Mouse (Mus musculus): ENCODE data around the gene Igsf11. TPM values are rescaled to one million over a fixed set of nuclear protein-coding genes. Genes with fewer than 3 reads are reported as not detected.

Gene Igsf11
- total RNA-seq, 1 experiment, result 5.0 TPM

DNA sequence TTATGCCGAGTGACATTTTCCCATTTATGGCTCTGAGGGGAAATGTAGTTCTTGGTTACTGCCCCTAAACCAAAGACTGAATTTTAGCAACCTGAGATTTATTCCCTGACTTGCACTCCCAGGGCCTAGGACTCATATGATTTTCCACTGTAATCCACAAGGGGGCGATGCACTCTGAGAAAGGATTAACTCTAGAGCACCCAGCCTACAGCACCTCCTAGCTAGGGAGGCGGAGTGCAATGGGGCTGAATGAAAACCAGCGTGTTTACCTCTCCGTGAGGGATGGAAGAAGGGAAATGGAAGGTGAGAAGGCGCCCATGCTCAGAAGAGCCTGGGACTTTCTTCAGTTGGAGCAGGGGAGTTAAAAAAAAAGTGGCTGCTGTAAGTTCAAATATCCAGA, 163.6 kb downstream of the Igsf11 start:
- Histone ChIP-seq H3K36me3 (ENCODE audit: control insufficient read depth, insufficient read depth, low read length, poor library complexity, severe bottlenecking) (no peaks in the 10 kb centered on the region), H3K9me3 (ENCODE audit: control insufficient read depth, insufficient read depth, low read depth, low read length) (no peaks in the 10 kb centered on the region), H3K4me1 (ENCODE audit: control insufficient read depth in 2 of 2, insufficient read depth in 2 of 2, low read length in 2 of 2, poor library complexity in 1 of 2) (peaks cover 0 to 6% of the 10 kb centered on the region in 2 experiments; a peak in 2 of 4 replicates), H3K27ac (ENCODE audit: insufficient read depth, low read depth, low read length, poor library complexity, severe bottlenecking) (no peak overlapping the region), H3K9ac (ENCODE audit: insufficient read depth, low read depth, low read length, poor library complexity, severe bottlenecking) (no peak overlapping the region), H3K4me3 (ENCODE audit: insufficient read depth in 1 of 2, low read depth in 1 of 2, low read length in 2 of 2, poor library complexity in 1 of 2, severe bottlenecking in 1 of 2) (peak overlapping the region in 1 of 2 experiments; percentile 20; a peak in 2 of 4 replicates)
- in situ Hi-C loops (cut with MboI; ENCODE audit: low sequenced_read_pairs in 2 of 2, unreplicated experiment in 2 of 2), result loop anchor here (10.0 to 25.0 kb wide), 3 partner anchors 201 to 719 kb away; partner anchors contain the start of genes Cox17 (in 1 of the 2), Gm21987 (in 1 of the 2) and Maats1 (in 1 of the 2)
- no peak for TF ChIP-seq MAFK (IDR thresholded peaks at IDR 0.05; ENCODE audit: insufficient read depth, low read depth, low read length)
- peak; percentile 35; the same call in 1 of the 2 replicates for TF ChIP-seq ZC3H11A (IDR thresholded peaks at IDR 0.05; ENCODE audit: borderline replicate concordance, low read depth, low read length)
- peak; percentile 72 for DNase-seq (ENCODE audit: low read depth, low spot score)

DNA sequence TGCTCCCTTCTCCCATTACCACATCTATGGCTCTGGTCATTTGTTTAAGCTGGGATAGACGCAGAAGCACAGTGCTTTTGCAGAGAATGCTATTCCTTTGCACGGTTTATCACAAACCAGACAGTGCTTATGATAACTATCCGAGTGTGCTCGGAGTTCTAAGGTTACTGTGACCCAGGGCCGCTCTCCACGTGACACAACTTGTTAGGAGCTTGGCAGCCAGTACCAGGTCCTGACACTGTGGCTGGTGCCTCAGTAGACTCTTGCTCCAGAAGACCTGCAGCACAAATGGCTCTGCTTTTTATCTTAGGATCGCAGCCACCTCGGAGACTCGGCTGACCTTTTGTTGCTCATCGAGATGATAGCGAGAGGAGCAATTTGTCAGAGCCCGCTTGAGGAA, 164.5 kb downstream of the Igsf11 start:
- Histone ChIP-seq H3K27ac (ENCODE audit: insufficient read depth, low read depth, low read length, poor library complexity, severe bottlenecking) (no peak overlapping the region), H3K9ac (ENCODE audit: insufficient read depth, low read depth, low read length, poor library complexity, severe bottlenecking) (no peak overlapping the region), H3K9me3 (ENCODE audit: control insufficient read depth, insufficient read depth, low read depth, low read length) (no peaks in the 10 kb centered on the region), H3K36me3 (ENCODE audit: control insufficient read depth, insufficient read depth, low read length, poor library complexity, severe bottlenecking) (no peaks in the 10 kb centered on the region), H3K4me3 (ENCODE audit: insufficient read depth in 1 of 2, low read depth in 1 of 2, low read length in 2 of 2, poor library complexity in 1 of 2, severe bottlenecking in 1 of 2) (no peak overlapping the region), H3K4me1 (ENCODE audit: control insufficient read depth in 2 of 2, insufficient read depth in 2 of 2, low read length in 2 of 2, poor library complexity in 1 of 2) (peaks cover 0 to 6% of the 10 kb centered on the region in 2 experiments; a peak in 2 of 4 replicates)
- in situ Hi-C loops (cut with MboI; ENCODE audit: low sequenced_read_pairs in 2 of 2, unreplicated experiment in 2 of 2), result loop anchor here (10.0 to 25.0 kb wide), 3 partner anchors 202 to 720 kb away; partner anchors contain the start of genes Cox17 (in 1 of the 2), Gm21987 (in 1 of the 2) and Maats1 (in 1 of the 2)
- no peak for DNase-seq (ENCODE audit: low read depth, low spot score)
- no peak for TF ChIP-seq MAFK (IDR thresholded peaks at IDR 0.05; ENCODE audit: insufficient read depth, low read depth, low read length)
- no peak for TF ChIP-seq CHD2 (IDR thresholded peaks at IDR 0.05; ENCODE audit: low read depth, low read length)
- no peak for TF ChIP-seq ZC3H11A (IDR thresholded peaks at IDR 0.05; ENCODE audit: borderline replicate concordance, low read depth, low read length)
- no peak for TF ChIP-seq ZNF384 (IDR thresholded peaks at IDR 0.05; ENCODE audit: low read depth, low read length)
- no peak for TF ChIP-seq HCFC1 (IDR thresholded peaks at IDR 0.05; ENCODE audit: borderline replicate concordance, insufficient read depth, low read length)

GRCm38 (mm10) chr16:39058869-39059268, 166.4 kb downstream of the Igsf11 start:
- Histone ChIP-seq H3K36me3 (ENCODE audit: control insufficient read depth, insufficient read depth, low read length, poor library complexity, severe bottlenecking) (no peaks in the 10 kb centered on the region), H3K4me1 (ENCODE audit: control insufficient read depth in 2 of 2, insufficient read depth in 2 of 2, low read length in 2 of 2, poor library complexity in 1 of 2) (peaks cover 0 to 6% of the 10 kb centered on the region in 2 experiments; a peak in 2 of 4 replicates), H3K4me3 (ENCODE audit: insufficient read depth in 1 of 2, low read depth in 1 of 2, low read length in 2 of 2, poor library complexity in 1 of 2, severe bottlenecking in 1 of 2) (no peak overlapping the region), H3K27ac (ENCODE audit: insufficient read depth, low read depth, low read length, poor library complexity, severe bottlenecking) (no peak overlapping the region), H3K9ac (ENCODE audit: insufficient read depth, low read depth, low read length, poor library complexity, severe bottlenecking) (no peak overlapping the region), H3K9me3 (ENCODE audit: control insufficient read depth, insufficient read depth, low read depth, low read length) (no peaks in the 10 kb centered on the region)
- no peak for DNase-seq (ENCODE audit: low read depth, low spot score)
- no peak for TF ChIP-seq CHD2 (IDR thresholded peaks at IDR 0.05; ENCODE audit: low read depth, low read length)
- TF ChIP-seq MAFK (IDR thresholded peaks at IDR 0.05; ENCODE audit: insufficient read depth, low read depth, low read length), result no peak
- no peak for TF ChIP-seq HCFC1 (IDR thresholded peaks at IDR 0.05; ENCODE audit: borderline replicate concordance, insufficient read depth, low read length)
- no peak for TF ChIP-seq ZNF384 (IDR thresholded peaks at IDR 0.05; ENCODE audit: low read depth, low read length)
- TF ChIP-seq ZC3H11A (IDR thresholded peaks at IDR 0.05; ENCODE audit: borderline replicate concordance, low read depth, low read length), result no peak
- in situ Hi-C loops (cut with MboI; ENCODE audit: low sequenced_read_pairs in 2 of 2, unreplicated experiment in 2 of 2), result loop anchor here (10.0 to 25.0 kb wide), 3 partner anchors 204 to 722 kb away; partner anchors contain the start of genes Cox17 (in 1 of the 2), Gm21987 (in 1 of the 2) and Maats1 (in 1 of the 2)

GRCm38 (mm10) chr16:39062596-39062995, 170.1 kb downstream of the Igsf11 start:
- no peaks in the 10 kb centered on the region for H3K36me3 ChIP-seq (ENCODE audit: control insufficient read depth, insufficient read depth, low read length, poor library complexity, severe bottlenecking)
- H3K9me3 ChIP-seq (ENCODE audit: control insufficient read depth, insufficient read depth, low read depth, low read length), result no peaks in the 10 kb centered on the region
- H3K4me1 ChIP-seq (ENCODE audit: control insufficient read depth in 2 of 2, insufficient read depth in 2 of 2, low read length in 2 of 2, poor library complexity in 1 of 2), result peaks cover 0 to 4% of the 10 kb centered on the region in 2 experiments; a peak in 1 of 4 replicates
- H3K4me3 ChIP-seq (ENCODE audit: insufficient read depth in 1 of 2, low read depth in 1 of 2, low read length in 2 of 2, poor library complexity in 1 of 2, severe bottlenecking in 1 of 2), result no peak overlapping the region
- H3K9ac ChIP-seq (ENCODE audit: insufficient read depth, low read depth, low read length, poor library complexity, severe bottlenecking), result no peak overlapping the region
- TF ChIP-seq MAFK (IDR thresholded peaks at IDR 0.05; ENCODE audit: insufficient read depth, low read depth, low read length) (no peak), HCFC1 (IDR thresholded peaks at IDR 0.05; ENCODE audit: borderline replicate concordance, insufficient read depth, low read length) (no peak), ZNF384 (IDR thresholded peaks at IDR 0.05; ENCODE audit: low read depth, low read length) (no peak), CHD2 (IDR thresholded peaks at IDR 0.05; ENCODE audit: low read depth, low read length) (no peak), ZC3H11A (IDR thresholded peaks at IDR 0.05; ENCODE audit: borderline replicate concordance, low read depth, low read length) (no peak)
- no peak overlapping the region for H3K27ac ChIP-seq (ENCODE audit: insufficient read depth, low read depth, low read length, poor library complexity, severe bottlenecking)
- DNase-seq (ENCODE audit: low read depth, low spot score), result no peak
- in situ Hi-C loops (cut with MboI; ENCODE audit: low sequenced_read_pairs in 2 of 2, unreplicated experiment in 2 of 2), result loop anchor here in 1 of 2 experiments (25.0 kb wide), 1 partner anchor 725 kb away; the partner anchor contains the start of genes Cox17, Gm21987 and Maats1
